In the genomic region with DNA sequence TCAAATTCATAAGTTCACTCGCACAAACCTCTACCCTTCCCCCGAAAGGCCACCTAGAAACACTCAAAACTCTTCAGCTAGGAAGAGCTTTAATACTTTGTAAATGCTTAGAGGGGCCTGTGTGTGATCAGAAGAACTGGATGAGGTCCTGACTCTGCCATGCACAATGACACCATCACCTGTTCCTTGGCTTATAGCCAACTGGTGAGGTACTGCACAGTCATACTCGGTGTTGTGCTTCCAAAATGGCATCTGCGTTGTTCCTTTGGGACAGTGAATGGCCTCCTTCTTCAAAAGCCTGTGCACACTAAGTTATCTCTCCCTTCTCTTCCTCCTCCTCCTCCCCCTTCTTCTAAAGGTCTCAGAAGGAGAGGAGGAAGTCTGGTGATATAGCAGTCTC, we compare ENCODE assay signal across 1 mouse cellular context.
TF ChIP-seq lines count a peak whose summit lies in the region.

No protein-coding gene starts in this region.

TF ChIP-seq in MEL, 35 proteins besides CTCF, POLR2A, EP300 and RAD21:
- TF ChIP-seq CHD1 (IDR thresholded peaks at IDR 0.05; ENCODE audit: low read depth, low read length), result no peak
- no peak for TF ChIP-seq POLR2AphosphoS2 (IDR thresholded peaks at IDR 0.05; ENCODE audit: low read length)
- TF ChIP-seq BHLHE40 (IDR thresholded peaks at IDR 0.05; ENCODE audit: borderline replicate concordance, low read depth, low read length), result no peak
- TF ChIP-seq MAFK (IDR thresholded peaks at IDR 0.05; ENCODE audit: borderline replicate concordance, low read depth, low read length), result no peak
- TF ChIP-seq ZKSCAN1 (IDR thresholded peaks at IDR 0.05; ENCODE audit: low read depth, low read length), result no peak
- TF ChIP-seq ETS1 (IDR thresholded peaks at IDR 0.05; ENCODE audit: low read depth, low read length), result 0 out of 2 replicates have a peak, but pooled peaks have one; percentile 5
